Mouse (Mus musculus) cerebellum, postnatal 4 days (tissue): ENCODE data around the gene Tmem101.
"Not testable (repeated sequence)": the region's sequence is repeated elsewhere in the genome, so short reads cannot be mapped to it uniquely, and the experiment has no call there.

Source experiments
- DNase-seq, 2 experiments: peaks; one replicate each; pipeline ENCODE4 v3.0.0; 2022; ENCODE audit warnings: low spot score in 2 of 2, mixed read lengths in 1 of 2

The Tmem101 gene

GRCm38 (mm10) chr11:102156039-102156785 is at the start of gene Tmem101:
Tmem101 (minus strand) TSS chr11:102156404.
- peak; percentile 77 to 88 for DNase-seq

DNA sequence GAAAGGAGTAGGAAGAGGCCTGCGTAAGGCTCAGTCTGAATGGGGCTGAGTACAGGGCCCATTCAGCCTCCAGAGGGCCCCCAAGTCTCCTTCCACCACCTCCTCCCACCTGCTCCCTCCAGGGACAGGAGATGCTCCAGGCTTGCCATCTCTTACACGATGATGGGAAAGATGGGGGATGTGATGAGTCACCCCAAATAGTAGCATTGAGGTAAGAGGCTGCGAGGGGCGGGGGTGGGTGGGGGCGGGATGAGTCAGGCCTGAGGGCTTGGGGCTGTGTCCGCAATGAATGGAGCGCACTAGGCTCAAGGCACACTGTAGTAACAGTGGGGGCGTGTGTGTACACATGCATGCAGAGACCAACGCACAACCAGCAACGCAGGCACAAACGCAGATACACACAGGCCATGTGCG is 45.2 kb upstream of the Tmem101 start:
- no peak for DNase-seq

DNA sequence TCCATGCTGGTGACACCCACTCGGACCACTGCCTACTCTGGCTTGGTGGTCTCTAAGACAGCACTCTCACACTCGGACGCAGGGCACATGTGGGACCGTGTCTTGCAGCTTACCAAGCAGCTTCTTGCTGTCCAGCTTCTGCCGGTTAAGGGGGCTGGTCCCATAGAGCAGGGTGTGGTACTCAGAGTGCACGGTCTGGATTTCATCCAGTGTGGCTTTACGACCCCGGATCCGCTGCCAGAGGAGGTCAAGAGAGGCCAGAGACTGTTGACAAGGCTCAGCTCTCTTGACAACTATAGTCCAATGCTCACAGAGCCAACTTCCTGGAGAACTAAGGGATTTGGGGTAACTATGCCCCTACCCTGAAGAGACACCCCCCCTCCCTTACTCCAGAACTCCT is 43.7 kb upstream of the Tmem101 start:
- DNase-seq, result peak in 1 of 2 experiments; percentile 16

DNA sequence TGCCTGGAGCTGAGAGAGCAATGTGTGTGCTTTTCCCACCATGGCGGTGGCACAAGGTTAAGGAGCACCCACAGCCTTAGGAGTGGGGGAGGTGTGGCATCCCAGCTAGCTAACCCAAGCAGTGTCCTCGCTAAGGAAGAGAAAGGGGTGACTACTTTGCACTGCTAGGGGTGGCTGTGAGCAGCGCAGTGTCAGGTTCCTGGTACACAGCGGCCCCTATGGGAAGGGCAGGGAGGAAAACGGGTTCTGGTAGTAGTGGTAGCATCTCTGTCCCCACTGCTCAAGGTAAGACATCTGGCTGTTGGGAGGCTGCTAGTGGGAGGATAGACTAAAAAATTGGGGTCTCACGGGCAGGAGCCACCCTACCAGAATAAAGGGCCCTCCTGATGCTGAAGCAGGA is 42.0 kb upstream of the Tmem101 start:
- DNase-seq, result no peak

DNA sequence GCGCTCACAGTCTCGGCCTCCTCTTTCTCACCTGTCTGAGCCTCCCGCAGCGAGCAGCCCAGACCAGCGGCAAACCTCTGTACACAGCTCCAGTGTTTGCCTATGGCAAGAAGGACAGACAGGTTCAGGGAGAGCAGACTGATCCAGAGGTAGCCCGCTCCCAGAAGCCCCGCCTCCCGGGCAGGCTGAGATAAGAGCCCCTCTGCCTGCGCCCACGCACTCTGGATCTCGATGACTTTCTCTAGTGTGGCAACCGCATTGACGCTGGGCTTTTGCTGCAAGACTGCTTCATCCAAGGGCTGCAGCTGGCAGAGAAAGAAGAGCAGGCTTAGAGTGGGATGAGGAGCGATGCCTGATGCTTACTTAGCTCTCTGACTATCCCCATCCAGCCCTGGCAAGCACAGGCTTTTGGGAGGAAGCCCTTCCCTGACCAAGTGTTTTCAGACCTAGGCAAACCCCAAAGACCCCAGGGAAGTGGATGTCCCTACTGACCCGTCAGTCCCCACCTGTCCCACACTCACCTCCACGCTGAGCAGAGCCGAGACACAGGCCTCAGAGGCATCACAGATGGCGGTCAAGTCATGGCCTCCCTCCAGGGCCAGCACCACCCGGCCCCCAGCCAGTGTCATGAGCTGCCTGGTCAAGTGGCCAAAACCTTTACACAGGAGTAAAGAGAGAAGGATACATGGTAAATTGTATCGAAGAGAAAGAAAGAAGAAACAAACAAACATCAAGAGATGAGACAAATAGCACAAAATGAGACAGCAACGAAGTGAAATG is 40.0 kb upstream of the Tmem101 start:
- DNase-seq, result no peak

GRCm38 (mm10) chr11:102193657-102194440 is 37.6 kb upstream of the Tmem101 start:
- DNase-seq, result no peak

GRCm38 (mm10) chr11:102190848-102191247 is 34.6 kb upstream of the Tmem101 start:
- no peak for DNase-seq

GRCm38 (mm10) chr11:102189461-102190436 is 33.5 kb upstream of the Tmem101 start, which contains the start of gene G6pc3:
G6pc3 (plus strand) TSS chr11:102189620.
- peak; percentile 81 to 87 for DNase-seq

GRCm38 (mm10) chr11:102188980-102189379 is 32.8 kb upstream of the Tmem101 start:
- no peak for DNase-seq

GRCm38 (mm10) chr11:102186235-102186634 is 30.0 kb upstream of the Tmem101 start:
- DNase-seq, result no peak

DNA sequence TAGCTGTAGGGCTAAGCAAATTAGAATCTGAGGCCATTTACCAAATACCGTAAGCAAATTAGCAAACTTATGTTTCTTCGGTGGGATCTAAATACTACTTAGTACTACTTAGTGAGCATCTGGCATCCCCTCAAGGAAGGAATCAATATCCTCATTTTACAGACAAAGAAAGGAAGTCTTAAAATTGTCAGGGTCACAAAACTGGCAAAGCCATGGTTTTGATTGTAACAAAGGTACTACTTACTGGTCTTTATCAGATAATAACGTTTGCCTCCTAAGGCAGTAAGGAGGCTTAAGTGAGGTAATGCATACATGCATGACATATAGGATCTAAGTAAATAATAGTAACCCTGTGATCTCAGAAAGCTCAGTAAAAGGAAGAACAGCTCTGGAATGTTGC is 29.5 kb upstream of the Tmem101 start:
- DNase-seq, result no peak

DNA sequence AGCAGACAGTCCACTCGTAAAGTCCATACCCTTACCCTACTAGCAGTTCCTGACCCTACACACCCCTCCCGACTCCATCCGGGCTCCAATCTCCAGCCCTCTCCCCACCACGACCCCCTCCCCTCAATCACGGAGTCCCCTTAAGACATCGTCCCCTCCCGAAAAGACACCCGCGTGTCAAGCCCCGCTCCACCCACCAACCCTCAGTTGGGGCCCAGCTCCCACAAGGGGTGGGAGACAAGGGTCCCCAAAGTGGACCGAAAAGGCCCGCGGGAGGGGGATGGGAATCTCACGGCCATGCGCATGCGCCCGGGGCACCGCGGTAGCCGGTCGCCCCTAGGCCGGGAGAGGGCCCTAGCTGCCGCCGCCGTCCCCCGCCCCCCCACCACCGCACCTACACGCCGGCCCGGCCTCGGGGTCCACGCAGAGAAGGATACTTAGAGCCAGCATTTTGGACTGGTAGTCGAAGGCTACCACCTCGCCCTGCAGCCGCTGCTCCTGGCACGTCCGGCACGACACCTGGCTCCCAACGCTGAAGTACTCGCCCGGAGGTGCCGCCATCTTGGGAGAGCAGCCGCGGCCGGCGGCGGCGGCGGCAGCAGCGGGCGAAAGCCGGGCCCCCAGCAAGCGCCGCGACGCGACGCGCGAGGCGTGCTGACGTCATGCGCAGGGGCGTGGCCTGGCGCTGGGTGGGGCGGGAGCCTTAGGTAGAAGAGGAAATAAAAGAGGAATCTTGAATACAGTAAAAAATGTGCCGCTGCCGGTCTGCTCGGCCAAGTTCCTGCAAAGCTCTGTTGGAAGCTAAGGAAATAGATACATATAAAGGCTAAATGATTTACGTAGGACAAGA is 28.7 kb upstream of the Tmem101 start, which contains the start of gene Lsm12:
Gene Lsm12, minus strand, starts transcription at position 651 of the 850 bp plus-strand sequence.
- DNase-seq, result peak; percentile 91 to 96

- DNase-seq, result no peak
Observed at GRCm38 (mm10) chr11:102184253-102184645, 28.0 kb upstream of the Tmem101 start.

DNA sequence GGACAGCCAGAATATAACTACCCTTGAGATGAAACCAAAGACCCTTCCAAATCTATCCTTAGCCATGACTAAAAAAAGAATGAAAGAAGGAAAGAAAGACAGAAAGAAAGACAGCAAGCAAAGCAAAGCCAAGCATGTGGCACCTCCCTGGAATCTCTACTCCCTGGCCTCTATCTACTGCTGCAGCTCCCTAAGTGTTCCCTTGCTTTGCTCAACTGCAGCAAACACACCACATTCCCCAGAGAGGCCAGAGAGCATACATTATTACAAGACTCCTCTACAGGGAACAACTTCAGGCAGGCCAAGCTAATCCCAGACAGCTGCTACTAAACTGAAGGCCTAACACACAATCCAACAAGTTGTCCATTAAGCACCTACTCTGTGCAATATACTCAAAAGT is 23.6 kb upstream of the Tmem101 start:
- DNase-seq, result no peak

- no peak for DNase-seq
Observed at GRCm38 (mm10) chr11:102168689-102169088, 12.5 kb upstream of the Tmem101 start.

DNA sequence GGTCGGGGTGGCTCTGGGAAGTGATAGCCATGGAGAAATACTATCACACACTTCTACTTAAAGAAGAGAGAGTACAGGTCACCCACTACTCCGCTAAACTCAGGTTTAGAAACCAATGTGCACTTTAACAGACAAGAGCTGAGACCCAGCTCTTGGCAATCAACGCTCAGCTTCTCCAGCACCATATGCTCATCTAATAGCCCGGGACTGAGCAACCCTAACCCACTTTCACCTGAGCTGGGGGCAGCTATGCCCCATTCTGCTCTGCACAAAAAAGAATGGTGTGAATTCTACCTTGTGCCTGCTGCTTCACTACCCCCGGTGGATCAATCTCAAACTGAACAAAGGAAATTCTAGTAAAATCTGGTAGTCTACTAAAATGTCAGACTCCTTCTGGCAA is 11.3 kb upstream of the Tmem101 start:
- DNase-seq, result no peak

GRCm38 (mm10) chr11:102165971-102166722 is 9.9 kb upstream of the Tmem101 start:
- DNase-seq, result no peak

DNA sequence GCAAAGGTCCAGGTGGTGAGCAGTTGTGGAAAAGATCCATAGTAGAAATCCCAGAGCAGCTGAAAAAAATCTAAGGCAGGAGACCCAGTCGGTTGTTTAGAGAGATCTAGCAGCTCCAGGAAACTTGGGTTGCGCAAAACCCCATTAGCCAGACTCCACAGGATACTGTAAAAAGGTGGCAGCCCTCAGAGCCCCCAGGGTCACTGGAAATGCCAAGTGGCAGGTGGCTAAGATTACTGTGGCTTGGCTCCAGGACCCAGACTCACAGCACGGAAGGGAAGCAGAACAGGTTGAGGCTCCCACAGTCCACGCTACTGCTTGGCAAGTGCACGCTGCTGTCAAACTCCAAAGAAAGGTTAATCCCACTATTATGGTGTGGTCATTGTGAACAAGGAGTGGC is 3.6 kb upstream of the Tmem101 start:
- no peak for DNase-seq

GRCm38 (mm10) chr11:102158024-102158423 is 1.8 kb upstream of the Tmem101 start:
- DNase-seq, result not testable (repeated sequence)
